Mouse (Mus musculus): ENCODE measurements around the gene Zfp420.
"Not testable (repeated sequence)": the region's sequence is repeated elsewhere in the genome, so short reads cannot be mapped to it uniquely, and the experiment has no call there.

The Zfp420 gene

DNA sequence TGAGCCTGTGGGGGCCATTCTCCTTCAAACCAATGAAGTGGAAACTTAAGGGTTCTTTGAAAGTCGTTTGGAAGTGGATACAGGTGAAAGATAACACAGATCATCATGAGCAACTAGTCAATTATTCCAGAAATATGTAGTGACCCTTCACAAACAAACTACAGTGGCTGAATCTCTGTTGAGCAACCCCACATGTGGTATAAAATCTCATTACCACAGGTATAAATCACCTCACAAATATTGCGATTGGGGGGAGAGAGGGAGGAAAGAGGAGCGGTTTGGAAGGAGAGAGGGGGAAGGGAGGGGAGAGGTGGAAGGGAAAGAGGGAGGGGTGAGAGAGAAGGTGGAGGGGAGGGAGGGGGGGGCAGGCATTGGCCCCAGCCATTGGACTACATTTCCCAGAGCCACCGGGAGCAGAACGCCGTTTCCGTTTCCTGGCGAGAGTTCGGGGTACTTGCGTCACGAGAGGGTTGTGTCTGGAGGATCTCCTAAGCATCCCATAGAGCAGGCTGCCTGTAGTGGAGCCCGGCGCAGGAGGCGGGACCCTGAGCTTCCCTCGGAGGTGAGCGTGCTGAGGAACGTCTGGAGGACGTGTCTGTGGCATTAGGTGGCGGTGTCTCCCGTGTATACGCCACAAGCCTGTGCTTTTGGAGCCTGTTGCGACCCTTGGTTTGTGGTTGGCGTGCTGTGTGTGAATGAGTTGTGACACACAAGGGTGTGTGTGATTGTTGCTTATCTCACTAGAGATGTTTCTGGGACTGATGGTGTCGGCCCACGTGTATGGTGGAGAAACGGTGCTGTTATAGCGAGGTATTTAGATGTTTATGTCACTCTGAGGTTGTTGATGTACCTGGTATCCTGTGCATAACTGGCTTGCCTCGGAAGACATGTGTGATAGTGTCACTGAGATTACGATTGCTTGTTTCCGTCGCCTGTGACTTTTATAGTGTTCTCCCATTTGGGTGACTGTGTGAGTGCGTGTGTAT lies at the start of gene Zfp420:
TSS of gene Zfp420 (plus strand) at position 448 of the 986 bp plus-strand sequence.
- DNase-seq (ENCODE audit: extremely low spot score, low read depth, low spot score) = peak; percentile 70

DNA sequence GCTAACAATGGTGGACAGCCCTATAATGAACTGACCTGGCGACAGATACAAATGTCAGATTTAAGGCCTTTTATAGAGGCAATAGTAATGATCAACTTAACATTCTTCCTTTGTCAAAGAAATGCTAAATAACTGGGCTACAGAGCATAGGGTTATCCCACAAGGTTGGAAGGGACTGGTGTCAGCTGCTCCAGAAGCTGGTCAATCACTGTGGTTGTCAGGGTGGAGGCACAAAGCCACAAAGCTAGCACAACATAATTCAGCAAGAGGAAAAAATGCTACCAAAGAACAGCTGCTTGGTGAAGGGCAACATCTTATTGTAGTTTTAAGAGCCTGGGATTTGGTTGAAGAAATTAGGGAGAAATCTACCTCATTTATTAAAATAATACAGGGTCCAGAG lies 47.5 kb upstream of the Zfp420 start:
- DNase-seq (ENCODE audit: extremely low spot score, low read depth, low spot score) = no peak

DNA sequence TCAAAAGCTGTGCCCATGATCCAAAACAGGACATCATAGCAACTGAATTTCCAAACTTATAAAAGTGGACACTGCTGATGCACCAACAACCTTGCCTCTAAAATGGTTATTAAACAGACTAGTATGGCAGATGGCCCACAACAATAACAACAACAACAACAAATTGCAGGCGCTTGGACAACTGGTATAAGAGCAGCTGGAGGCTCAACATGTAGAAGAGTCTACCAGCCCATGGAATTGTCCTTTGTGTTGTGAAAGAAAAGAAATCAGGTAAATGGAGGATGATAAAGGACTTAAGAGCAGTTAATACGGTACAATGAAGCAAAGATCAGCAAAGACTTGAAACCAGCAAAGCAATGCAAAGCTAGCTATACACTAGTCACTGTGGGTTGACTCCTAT lies 45.4 kb upstream of the Zfp420 start:
- no peak for DNase-seq (ENCODE audit: extremely low spot score, low read depth, low spot score)

DNA sequence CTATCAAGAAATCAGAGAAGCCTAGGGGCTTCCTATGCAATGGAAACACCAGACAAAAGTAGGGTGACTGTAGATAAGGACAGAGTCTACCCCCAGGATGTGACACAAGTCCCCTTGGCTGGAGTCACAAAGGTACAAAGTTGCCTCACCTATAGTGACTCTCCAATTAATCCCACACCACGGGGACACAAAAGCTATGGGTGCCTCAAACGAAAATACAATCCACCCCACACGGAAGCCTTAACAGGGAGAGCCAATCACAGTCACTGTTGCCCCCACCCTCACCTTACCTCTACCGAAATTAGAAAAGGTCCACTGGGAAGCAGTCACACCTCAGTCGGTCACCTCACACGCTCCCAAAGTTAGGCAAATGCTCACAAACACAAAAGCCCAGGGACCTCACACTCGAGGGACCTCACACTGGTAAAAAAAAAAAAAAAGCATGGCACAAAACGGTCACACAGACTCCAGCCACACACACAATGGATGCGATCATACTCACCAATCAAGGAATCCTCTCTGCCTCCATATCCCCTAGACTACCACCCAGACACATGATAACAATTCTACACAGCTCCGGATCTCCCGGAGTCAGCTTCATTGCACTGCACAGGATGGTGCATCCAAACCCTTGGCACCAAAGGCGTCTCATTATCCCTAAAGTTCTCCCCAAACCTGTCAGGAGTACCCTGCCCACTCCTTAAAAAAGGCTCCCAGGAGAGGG lies 44.6 kb upstream of the Zfp420 start:
- no peak for DNase-seq (ENCODE audit: extremely low spot score, low read depth, low spot score)

DNA sequence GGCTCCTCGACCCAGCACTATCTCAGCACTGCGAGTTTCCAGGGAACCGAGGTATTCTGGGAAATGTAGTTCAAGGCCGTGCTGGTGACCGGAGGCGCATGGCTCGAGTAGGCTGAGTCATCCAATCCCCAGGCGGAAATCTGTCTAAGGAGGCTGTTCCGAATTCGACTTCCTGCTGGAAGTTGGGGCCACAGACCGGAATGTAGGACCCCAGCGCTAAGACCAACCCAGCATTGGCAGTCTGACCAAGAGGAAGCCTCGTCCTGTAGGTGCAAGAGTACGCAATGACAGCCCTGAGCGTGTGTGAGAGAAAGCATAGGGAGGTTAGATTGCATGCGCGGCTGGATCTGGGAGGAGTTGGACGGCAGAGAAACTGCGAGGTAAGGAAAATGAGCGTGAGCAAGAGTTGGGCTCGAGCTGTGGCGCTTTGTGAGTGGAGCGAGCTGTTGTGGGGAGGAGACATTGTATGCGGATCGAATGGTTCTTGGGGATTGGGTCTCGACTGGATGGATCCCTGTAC lies 43.8 kb upstream of the Zfp420 start, which contains the start of gene Zfp790:
TSS of gene Zfp790 (plus strand) at position 205 of the 520 bp plus-strand sequence.
- DNase-seq (ENCODE audit: extremely low spot score, low read depth, low spot score) = peak; percentile 94

DNA sequence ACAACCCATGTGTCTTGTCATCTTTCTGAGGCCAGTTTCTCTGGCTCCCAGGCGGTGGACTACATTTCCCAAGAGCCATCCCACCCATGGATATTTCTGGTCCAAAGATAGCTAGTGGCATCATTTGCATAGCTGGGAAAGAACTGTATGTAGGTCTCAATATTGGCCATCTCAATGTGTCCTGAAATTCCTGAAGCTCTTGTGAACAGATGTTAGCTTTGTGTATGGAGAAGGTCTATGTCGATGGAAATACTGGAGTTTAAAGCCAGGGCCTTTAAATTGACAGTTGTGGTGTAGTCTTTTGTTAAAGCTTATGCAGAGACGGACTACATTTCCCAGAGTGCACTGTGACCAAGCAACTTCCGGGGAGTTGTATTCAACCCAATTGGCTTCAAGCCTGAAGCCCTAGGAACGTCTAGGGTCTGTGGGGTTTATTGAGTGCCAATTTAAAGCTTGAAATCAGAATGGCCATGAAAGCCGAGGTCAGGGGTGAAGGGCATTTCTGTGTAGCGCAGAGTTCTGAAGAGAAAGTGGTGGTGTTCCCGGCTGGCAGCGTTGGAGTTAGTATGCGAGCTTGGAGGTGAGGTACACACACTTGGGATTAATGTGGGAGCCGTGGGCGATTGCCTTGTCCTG lies 41.0 kb upstream of the Zfp420 start:
- peak; percentile 64 for DNase-seq (ENCODE audit: extremely low spot score, low read depth, low spot score)

DNA sequence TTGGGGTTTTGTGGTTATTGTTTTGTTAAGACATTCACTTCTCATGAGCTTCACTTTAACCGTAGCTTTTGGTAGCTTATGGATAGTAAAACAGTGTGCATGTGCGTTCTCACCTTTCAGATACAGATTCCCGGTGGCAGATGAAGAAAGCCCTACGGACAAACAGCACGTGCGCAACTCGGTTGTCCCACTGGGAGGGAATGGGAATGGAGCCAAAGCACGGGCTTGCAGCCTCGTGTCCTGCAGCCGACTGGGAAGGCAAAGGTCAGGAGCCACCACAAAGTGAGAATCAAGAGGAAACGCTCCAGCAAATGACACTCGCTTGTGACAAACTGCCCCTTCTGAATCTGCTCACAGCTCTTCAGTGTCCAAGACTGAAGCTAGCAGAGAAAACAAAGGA lies 31.8 kb upstream of the Zfp420 start:
- DNase-seq (ENCODE audit: extremely low spot score, low read depth, low spot score) = no peak

DNA sequence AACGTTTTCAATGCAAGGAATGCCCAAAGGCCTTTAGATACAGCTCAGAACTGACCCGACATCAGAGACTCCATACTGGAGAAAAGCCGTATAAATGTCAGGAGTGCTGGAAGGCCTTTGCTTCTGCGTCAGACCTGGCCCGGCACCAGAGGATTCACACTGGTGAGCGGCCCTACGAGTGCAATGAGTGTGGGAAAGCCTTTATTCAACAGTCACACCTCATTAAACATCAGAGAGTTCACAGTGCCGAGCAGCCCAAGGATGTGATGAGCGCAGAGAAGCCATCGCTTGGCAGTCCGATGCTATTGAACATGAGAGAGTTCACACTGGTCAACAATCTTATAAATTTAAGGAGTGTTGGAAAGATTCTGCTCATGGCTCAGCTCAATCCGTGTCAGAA lies 30.0 kb upstream of the Zfp420 start:
- no peak for DNase-seq (ENCODE audit: extremely low spot score, low read depth, low spot score)

DNA sequence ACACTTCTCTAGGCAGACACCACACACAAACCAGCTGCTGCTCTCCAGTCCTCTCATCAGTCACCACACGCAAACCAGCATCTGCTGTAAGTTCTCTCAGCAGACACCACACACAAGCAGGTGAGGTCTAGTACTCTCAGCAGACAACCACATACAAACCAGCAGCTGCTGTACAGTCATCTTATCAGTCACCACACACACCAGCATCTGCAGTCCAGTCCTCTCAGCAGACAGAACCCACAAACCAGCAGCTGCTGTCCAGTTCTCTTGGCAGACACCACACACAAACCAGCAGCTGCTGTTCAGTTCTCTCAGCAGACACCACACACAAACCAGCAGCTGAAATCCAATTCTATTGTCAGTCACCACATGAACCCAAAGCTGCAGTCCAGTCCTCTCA lies 23.0 kb upstream of the Zfp420 start:
- no peak for DNase-seq (ENCODE audit: extremely low spot score, low read depth, low spot score)

DNA sequence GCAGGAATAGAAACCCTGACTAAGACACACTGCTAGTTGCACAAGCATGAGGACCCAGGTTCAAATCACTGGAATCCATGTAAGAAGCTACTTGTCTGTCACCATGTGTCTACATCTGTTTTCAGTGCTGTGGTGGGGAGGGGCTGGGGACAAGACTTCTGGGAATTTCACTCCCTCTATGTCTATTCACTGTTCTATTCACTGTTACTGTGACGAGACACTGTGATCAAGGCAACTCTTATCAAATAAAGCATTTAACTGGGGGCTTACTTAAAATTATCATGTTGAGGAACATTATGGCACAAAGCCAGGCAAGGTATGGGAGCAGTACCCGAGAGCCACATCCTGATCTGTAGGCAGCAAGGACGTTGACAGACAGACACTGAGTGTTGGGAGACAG lies 20.5 kb upstream of the Zfp420 start:
- no peak for DNase-seq (ENCODE audit: extremely low spot score, low read depth, low spot score)

DNA sequence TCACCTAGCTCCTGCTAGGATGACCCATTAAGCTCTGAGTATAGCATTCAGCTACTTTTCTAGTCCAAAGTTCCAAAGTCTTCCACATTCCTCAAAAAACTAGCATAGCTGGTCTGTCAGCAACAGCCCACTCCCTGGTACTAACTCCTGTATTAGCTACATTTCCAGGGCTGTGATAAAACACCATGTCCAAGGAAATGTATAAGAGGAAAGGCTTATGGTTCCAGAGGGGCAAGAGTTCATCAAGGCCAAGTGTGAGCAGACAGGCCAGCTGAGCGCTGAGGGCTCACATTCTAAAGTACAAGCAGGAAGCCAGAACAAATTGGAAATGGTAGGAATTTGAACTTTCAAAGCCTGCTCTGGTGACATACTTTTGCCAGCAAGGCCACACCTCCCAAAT lies 17.7 kb upstream of the Zfp420 start:
- no peak for DNase-seq (ENCODE audit: extremely low spot score, low read depth, low spot score)

DNA sequence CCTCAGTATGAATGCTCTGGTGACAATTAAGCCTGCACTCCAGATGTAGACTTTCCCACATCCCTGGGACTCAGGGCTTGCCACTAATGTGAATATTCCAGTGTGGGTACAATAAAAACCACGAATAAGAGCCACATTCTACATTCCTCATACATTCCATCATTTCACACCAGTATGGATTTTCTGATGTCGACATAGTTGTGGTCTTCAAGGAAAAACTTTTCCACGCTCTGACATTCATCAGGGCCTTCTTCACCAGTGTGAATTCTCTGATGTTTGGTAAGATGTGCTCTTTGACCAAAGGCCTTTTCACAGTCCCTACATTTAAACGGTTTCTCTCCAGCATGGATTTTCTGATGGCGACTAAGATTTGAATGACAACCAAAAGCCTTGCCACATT lies 15.2 kb upstream of the Zfp420 start:
- DNase-seq (ENCODE audit: extremely low spot score, low read depth, low spot score) = no peak

DNA sequence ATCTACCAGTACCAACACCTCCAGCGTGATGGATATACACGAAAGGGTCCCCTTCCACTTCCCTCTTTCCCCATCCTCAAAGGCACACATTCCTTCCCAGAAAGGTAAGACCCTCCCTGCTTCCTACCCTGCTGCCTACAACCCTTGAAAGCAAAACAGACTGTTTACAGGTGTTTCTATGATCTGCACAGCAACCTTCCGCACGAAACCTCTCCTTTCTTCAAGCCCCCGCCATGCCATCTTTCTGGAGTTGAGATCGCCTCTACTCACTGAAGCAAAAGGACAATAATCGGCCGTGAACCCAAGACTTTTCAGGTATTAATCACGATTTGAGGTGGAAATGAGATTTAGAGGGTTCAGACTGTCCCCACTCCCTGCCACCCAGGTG lies 7.0 kb upstream of the Zfp420 start:
- no peak for DNase-seq (ENCODE audit: extremely low spot score, low read depth, low spot score)

DNA sequence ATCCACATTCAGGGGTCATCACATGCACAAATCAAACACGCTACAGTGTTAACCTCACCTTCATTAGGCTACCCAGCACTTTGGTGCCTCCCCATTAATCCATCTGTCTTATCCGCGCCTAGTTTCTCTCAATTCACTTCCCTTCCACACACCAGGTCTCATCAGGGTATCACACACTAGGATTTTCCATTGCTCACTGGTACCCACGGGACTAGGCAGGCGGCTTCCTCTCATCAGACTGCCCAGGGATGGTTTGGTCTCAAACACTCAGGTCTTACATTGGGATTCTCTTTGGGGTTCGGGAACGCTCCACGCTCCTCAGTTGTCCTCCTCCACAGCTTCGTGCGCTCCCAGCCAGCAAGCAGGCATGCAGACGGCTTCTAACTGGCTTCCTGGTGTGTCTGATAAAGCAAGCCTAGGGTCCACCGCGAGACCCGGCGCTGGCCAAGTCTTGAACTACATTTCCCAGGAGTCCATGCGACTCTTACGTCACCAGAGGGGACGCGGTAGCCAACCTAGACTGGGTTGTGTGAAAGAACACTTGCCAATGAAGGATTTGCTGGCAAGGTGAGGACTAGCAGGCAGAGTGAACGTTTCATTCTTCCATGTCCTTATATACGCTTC lies 6.4 kb upstream of the Zfp420 start, which contains the start of gene Zfp940:
TSS of gene Zfp940 (minus strand) at position 451 of the 624 bp plus-strand sequence.
- DNase-seq (ENCODE audit: extremely low spot score, low read depth, low spot score) = peak; percentile 73

DNA sequence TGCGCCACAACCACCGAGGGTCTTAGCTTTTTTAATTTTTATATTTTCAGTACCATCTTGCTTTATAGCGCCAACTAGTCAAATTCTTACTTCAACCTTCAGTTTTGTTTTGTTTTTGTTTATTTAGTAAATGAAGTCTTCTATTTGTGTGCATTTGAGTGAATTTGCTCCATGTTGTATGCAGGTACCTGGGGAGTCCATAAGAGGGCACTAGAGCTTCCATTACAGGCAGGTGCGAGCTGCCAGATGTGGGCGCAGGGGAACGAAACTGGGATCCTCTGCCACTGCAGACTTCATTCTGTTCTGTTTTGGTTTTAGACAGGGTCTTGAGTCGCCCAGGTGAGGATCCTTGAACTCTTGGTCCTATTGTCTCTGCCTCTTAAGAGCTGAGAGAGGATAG lies 1.9 kb downstream of the Zfp420 start:
- no peak for DNase-seq (ENCODE audit: extremely low spot score, low read depth, low spot score)

DNA sequence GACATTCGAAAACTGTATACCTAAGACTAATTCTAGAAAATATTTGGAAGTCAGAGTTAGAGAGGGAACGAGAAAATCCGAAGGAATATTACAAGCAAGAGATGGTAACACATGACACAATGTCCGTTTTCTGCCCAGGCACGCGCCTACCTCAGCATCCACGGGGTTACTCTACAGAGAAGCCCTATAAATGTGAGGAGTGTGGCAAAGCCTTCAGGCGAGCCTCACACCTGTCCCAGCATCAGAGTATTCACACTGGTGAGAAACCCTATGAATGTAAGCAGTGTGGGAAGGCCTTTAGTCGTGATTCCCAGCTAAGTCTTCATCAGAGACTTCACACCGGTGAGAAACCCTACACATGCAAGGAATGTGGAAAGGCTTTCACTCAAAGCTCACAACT lies 14.5 kb downstream of the Zfp420 start:
- DNase-seq (ENCODE audit: extremely low spot score, low read depth, low spot score) = no peak

DNA sequence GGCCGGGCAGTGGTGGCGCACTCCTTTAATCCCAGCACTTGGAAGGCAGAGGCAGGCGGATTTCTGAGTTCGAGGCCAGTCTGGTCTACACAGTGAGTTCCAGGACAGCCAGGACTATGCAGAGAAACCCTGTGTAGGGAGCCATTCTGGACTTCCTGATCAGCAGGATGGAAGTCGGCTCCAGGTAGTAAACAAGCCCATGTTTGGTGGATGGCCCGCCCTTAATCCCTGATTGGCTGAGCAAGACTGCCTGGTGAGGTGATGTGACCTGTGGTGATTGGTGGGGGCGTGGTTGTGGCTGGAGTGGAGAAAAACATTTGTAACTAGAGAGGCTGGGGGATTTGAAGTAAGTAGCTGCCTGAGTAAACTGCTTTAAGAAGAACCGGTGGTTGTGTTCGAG lies 17.8 kb downstream of the Zfp420 start:
- not testable (repeated sequence) for DNase-seq (ENCODE audit: extremely low spot score, low read depth, low spot score)

DNA sequence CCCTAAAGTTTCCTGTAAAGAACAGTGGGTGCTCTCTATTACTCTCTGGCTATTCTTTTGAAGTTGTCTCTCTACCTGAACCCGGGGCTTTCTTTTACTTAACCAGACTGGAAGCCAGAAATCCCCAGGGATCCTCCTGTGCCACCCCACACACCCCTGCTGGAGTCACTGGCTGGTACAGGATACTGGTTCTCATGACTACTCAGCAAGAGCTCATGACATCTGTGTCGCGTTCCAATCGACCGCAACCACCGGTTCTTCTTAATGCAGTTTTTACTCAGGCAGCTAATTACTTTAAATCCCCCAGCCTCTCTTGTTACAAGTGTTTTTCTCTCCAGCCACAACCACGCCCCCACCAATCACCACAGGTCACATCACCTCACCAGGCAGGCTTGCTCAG lies 20.3 kb downstream of the Zfp420 start:
- no peak for DNase-seq (ENCODE audit: extremely low spot score, low read depth, low spot score)

DNA sequence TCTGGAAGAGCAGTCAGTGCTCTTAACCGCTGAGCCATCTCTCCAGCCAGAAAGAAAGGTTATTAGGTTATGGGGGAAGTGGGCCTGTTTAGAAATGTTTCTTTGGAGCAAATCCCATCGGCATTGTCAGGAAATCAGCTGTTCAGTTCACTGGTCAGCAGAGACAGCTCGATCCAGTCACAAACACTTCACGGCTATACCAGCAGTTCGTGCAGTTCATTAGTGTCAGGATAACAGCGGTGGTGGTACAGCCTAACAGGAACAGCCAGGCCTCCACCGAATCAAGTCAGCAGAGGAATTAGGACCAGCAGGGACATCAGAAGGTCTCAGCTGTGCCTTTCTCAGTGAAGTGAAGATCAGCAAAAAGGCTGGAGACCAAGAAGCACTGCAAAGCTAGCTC lies 21.1 kb downstream of the Zfp420 start:
- no peak for DNase-seq (ENCODE audit: extremely low spot score, low read depth, low spot score)

DNA sequence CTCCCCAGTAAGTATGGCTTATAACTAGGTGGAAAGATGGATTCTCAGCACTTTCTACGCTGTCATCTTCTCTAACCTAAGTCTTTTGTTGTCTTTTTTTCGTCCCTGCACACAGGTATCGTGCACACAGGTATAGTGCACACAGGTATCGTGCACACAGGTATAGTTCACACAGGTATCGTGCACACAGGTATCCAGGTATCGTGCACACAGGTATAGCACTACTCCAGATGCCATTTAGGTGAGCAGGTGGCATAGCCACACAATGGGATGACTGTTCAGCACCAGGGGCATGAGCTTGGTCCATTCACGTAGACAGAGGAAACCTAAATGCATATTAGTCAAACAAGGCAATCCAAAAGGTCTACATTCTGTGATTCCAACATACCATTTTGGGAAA lies 30.7 kb downstream of the Zfp420 start:
- DNase-seq (ENCODE audit: extremely low spot score, low read depth, low spot score) = no peak

DNA sequence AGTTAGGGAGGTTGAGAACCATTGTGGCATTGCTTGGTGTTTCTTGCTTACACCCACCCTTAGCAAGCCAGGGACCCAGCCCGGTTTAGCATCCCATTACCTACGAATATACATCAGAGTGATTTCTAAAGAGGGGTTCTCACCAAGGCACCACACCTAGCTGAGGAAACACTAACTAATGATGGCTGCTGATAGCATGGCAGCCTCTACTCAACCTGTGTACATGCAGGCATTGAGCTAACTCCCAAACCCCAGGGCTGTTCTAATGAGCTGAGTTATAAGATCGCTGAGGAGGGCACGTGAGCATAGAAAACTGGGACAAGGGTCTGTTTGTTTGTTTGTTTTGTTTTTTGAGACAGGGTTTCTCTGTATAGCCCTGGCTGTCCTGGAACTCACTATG lies 33.0 kb downstream of the Zfp420 start:
- DNase-seq (ENCODE audit: extremely low spot score, low read depth, low spot score) = no peak

Measured in hindlimb bud, embryonic 11.5 days (tissue).